Mouse (Mus musculus): ENCODE results near the gene Kcnk7. TPM values are rescaled to one million over a fixed set of nuclear protein-coding genes. Genes with fewer than 3 reads are reported as not detected.
"Not testable (repeated sequence)": the region's sequence is repeated elsewhere in the genome, so short reads cannot be mapped to it uniquely, and the experiment has no call there.

Kcnk7 gene
- polyA plus RNA-seq, 1 experiment from 2014 or later: 0.29 TPM

- peaks cover 12% of the 10 kb centered on the region for H3K4me1 ChIP-seq (replicated peaks)
- no peak overlapping the region for H3K27ac ChIP-seq
- ATAC-seq: no peak
- H3K4me2 ChIP-seq (replicated peaks): no peak overlapping the region
- no peaks in the 10 kb centered on the region for H3K27me3 ChIP-seq (replicated peaks)
- H3K4me3 ChIP-seq (replicated peaks): no peak overlapping the region
- 91% methylated on average over 13 of the region's 13 CpGs for WGBS
- no peaks in the 10 kb centered on the region for H3K9me3 ChIP-seq
- no peak overlapping the region for H3K9ac ChIP-seq
- peaks cover 59% of the 10 kb centered on the region for H3K36me3 ChIP-seq
Measured at GRCm38 (mm10) chr19:5684985-5685384, 19.2 kb upstream of the Kcnk7 start.

- ATAC-seq: no peak
- no peak overlapping the region for H3K9ac ChIP-seq
- H3K9me3 ChIP-seq: no peaks in the 10 kb centered on the region
- H3K4me1 ChIP-seq (replicated peaks): peaks cover 16% of the 10 kb centered on the region
- WGBS: 96% methylated on average over 19 of the region's 19 CpGs
- H3K4me3 ChIP-seq (replicated peaks): no peak overlapping the region
- H3K27ac ChIP-seq: no peak overlapping the region
- H3K27me3 ChIP-seq (replicated peaks): no peaks in the 10 kb centered on the region
- H3K36me3 ChIP-seq: peaks cover 55% of the 10 kb centered on the region
- no peak overlapping the region for H3K4me2 ChIP-seq (replicated peaks)
Measured at GRCm38 (mm10) chr19:5685431-5685830, 18.7 kb upstream of the Kcnk7 start.

- no peak for ATAC-seq
- Histone ChIP-seq H3K27me3 (replicated peaks) (no peaks in the 10 kb centered on the region), H3K36me3 (peaks cover 51% of the 10 kb centered on the region), H3K9ac (no peak overlapping the region), H3K27ac (no peak overlapping the region), H3K9me3 (no peaks in the 10 kb centered on the region), H3K4me3 (replicated peaks) (no peak overlapping the region), H3K4me2 (replicated peaks) (no peak overlapping the region), H3K4me1 (replicated peaks) (peaks cover 21% of the 10 kb centered on the region)
- 93% methylated on average over 11 of the region's 11 CpGs for WGBS
Measured at GRCm38 (mm10) chr19:5685861-5686260, 18.3 kb upstream of the Kcnk7 start.

- Histone ChIP-seq H3K9ac (no peak overlapping the region), H3K4me3 (replicated peaks) (no peak overlapping the region), H3K27me3 (replicated peaks) (no peaks in the 10 kb centered on the region), H3K4me2 (replicated peaks) (no peak overlapping the region), H3K9me3 (no peaks in the 10 kb centered on the region), H3K36me3 (peaks cover 45% of the 10 kb centered on the region), H3K4me1 (replicated peaks) (peaks cover 26% of the 10 kb centered on the region), H3K27ac (no peak overlapping the region)
- WGBS: 84% methylated on average over 13 of the region's 13 CpGs
- ATAC-seq: no peak
Measured at GRCm38 (mm10) chr19:5686437-5686836, 17.7 kb upstream of the Kcnk7 start.

- peaks cover 40% of the 10 kb centered on the region for H3K36me3 ChIP-seq
- not testable (repeated sequence) for H3K9me3 ChIP-seq; H3K27ac ChIP-seq; H3K27me3 ChIP-seq (replicated peaks); ATAC-seq
- 0 out of 2 replicates have a peak overlapping the region, but pooled peaks have one; percentile 85 for H3K9ac ChIP-seq
- peak overlapping the region; percentile 96 for H3K4me2 ChIP-seq (replicated peaks)
- peaks cover 31% of the 10 kb centered on the region for H3K4me1 ChIP-seq (replicated peaks)
- 0 out of 2 replicates have a peak overlapping the region, but pooled peaks have one; percentile 87 for H3K4me3 ChIP-seq (replicated peaks)
- WGBS: 93% methylated on average over 12 of the region's 12 CpGs
Measured at GRCm38 (mm10) chr19:5686954-5687353, 17.2 kb upstream of the Kcnk7 start.

GRCm38 (mm10) chr19:5687738-5688137, 16.4 kb upstream of the Kcnk7 start:
- no peaks in the 10 kb centered on the region for H3K27me3 ChIP-seq (replicated peaks)
- H3K9me3 ChIP-seq: no peaks in the 10 kb centered on the region
- H3K36me3 ChIP-seq: peaks cover 35% of the 10 kb centered on the region
- peak overlapping the region; percentile 96 for H3K4me2 ChIP-seq (replicated peaks)
- peaks cover 39% of the 10 kb centered on the region for H3K4me1 ChIP-seq (replicated peaks)
- 16% methylated on average over 9 of the region's 9 CpGs for WGBS
- peak overlapping the region; percentile 87 for H3K4me3 ChIP-seq (replicated peaks)
- peak overlapping the region; percentile 85 for H3K9ac ChIP-seq
- peak overlapping the region; percentile 96 for H3K27ac ChIP-seq
- no peak for ATAC-seq

GRCm38 (mm10) chr19:5688200-5689087, 15.7 kb upstream of the Kcnk7 start, which contains the start of the genes Map3k11 and Pcnx3:
TSS of gene Map3k11 (plus strand) at chr19:5688742.
TSS of gene Pcnx3 (minus strand) at chr19:5688908.
- Histone ChIP-seq H3K9me3 (no peaks in the 10 kb centered on the region), H3K4me2 (replicated peaks) (peak within 1 kb of the TSS; percentile 96), H3K27ac (peak within 1 kb of the TSS; percentile 96), H3K9ac (peak within 1 kb of the TSS; percentile 92), H3K4me1 (replicated peaks) (peaks cover 46% of the 10 kb centered on the region), H3K4me3 (replicated peaks) (peak within 1 kb of the TSS; percentile 87), H3K27me3 (replicated peaks) (no peaks in the 10 kb centered on the region), H3K36me3 (peaks cover 36% of the 10 kb centered on the region)
- WGBS: under 1% methylated on average over 69 of the region's 69 CpGs
- peak; percentile 89 for ATAC-seq

GRCm38 (mm10) chr19:5689088-5689428, 15.1 kb upstream of the Kcnk7 start:
- Histone ChIP-seq H3K4me3 (replicated peaks) (peak overlapping the region; percentile 87), H3K9ac (peak overlapping the region; percentile 92), H3K27ac (peak overlapping the region; percentile 96), H3K36me3 (peaks cover 32% of the 10 kb centered on the region), H3K27me3 (replicated peaks) (no peaks in the 10 kb centered on the region), H3K9me3 (no peaks in the 10 kb centered on the region), H3K4me2 (replicated peaks) (peak overlapping the region; percentile 96), H3K4me1 (replicated peaks) (peaks cover 51% of the 10 kb centered on the region)
- ATAC-seq: no peak
- under 1% methylated on average over 7 of the region's 7 CpGs for WGBS

GRCm38 (mm10) chr19:5689565-5690342, 14.4 kb upstream of the Kcnk7 start:
- H3K36me3 ChIP-seq: peaks cover 25% of the 10 kb centered on the region
- H3K27ac ChIP-seq: peak overlapping the region; percentile 96

GRCm38 (mm10) chr19:5690343-5690735, 13.8 kb upstream of the Kcnk7 start:
- Histone ChIP-seq H3K4me2 (replicated peaks) (peak overlapping the region; percentile 96), H3K27me3 (replicated peaks) (no peaks in the 10 kb centered on the region), H3K36me3 (peaks cover 23% of the 10 kb centered on the region), H3K4me1 (replicated peaks) (peaks cover 51% of the 10 kb centered on the region), H3K27ac (peak overlapping the region; percentile 96), H3K9ac (peak overlapping the region; percentile 92), H3K4me3 (replicated peaks) (peak overlapping the region; percentile 87), H3K9me3 (no peaks in the 10 kb centered on the region)
- 53% methylated on average over 15 of the region's 15 CpGs for WGBS
- ATAC-seq: no peak

More at GRCm38 (mm10) chr19:5689565-5690342, 14.4 kb upstream of the Kcnk7 start:
- peak overlapping the region; percentile 96 for H3K4me2 ChIP-seq (replicated peaks)
- WGBS: 6% methylated on average over 42 of the region's 42 CpGs
- peak; percentile 76 for ATAC-seq
- H3K9me3 ChIP-seq: no peaks in the 10 kb centered on the region
- H3K27me3 ChIP-seq (replicated peaks): no peaks in the 10 kb centered on the region
- peaks cover 51% of the 10 kb centered on the region for H3K4me1 ChIP-seq (replicated peaks)
- peak overlapping the region; percentile 92 for H3K9ac ChIP-seq
- peak overlapping the region; percentile 87 for H3K4me3 ChIP-seq (replicated peaks)

GRCm38 (mm10) chr19:5691601-5692000, 12.6 kb upstream of the Kcnk7 start:
- Histone ChIP-seq H3K9me3 (no peaks in the 10 kb centered on the region), H3K9ac (peak overlapping the region; percentile 92), H3K27ac (peak overlapping the region; percentile 57), H3K36me3 (peaks cover 19% of the 10 kb centered on the region), H3K4me2 (replicated peaks) (peak overlapping the region; percentile 96), H3K4me1 (replicated peaks) (peaks cover 51% of the 10 kb centered on the region), H3K4me3 (replicated peaks) (peak overlapping the region; percentile 87), H3K27me3 (replicated peaks) (no peaks in the 10 kb centered on the region)
- ATAC-seq: no peak
- 72% methylated on average over 5 of the region's 5 CpGs for WGBS
